Mouse (Mus musculus) cerebellum, adult 11-12 months (tissue): ENCODE data around the gene Atxn3.

Experiments
- DNase-seq: peaks from one replicate; pipeline ENCODE4 v3.0.0; 2022

Atxn3 gene

DNA sequence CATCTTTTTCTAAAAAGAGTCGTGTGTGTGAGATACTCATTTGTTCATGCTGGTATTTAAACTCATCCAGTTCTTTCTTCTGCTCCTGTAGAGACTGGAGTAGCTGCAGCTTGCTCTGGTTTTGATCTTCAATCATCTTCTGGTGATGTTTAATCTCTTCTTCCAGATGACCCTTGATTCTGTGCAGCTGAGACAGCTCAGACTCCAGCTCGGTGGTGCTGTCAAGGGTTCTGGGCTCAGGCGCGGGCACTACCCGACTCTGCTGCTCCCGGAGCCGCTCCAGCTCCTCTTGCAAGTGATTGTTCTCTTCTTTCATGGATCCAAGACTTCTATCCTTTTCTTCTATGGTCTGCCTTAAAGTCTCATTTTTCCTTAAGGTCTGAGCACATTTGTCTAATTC, 73.1 kb downstream of the Atxn3 start:
- DNase-seq: no peak

DNA sequence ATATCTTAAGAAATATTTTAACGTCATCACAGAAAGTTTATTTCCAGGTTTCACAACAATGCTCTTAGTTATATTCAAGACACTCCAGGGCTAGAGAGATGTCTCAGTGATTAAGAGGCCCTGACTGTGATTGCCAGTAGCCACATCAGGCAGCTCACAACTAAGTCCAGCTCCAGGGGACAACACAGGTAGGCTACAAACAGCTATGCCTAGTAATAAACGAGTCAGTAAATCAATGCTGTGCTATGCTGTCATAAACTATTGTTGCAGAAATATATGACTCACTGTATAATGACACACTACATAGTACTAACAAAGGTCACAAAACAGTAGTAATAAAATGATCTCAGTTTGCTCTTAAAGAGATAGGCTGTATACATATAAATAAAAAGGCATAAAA, 81.7 kb downstream of the Atxn3 start:
- DNase-seq: no peak

DNA sequence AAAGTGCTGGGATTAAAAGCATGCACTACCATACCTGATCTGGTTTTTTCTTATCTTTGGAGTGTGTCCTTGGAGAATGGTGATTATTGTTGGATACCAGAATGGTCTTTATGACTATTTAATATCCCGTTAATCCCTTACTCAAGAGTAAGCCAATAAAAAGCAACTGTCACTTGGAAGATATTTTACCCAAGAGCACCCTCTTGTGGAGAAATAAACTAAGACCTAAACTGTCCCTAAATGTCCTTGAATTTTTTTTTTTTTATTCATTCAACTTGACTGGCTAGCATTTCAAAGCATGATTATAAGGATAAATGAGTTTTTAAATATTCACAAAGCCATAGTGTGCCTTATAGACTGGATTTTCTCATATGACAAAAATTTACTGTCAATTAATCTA, 82.9 kb downstream of the Atxn3 start:
- no peak for DNase-seq
